Mouse (Mus musculus): ENCODE measurements around the gene Mrtfb.

DNA sequence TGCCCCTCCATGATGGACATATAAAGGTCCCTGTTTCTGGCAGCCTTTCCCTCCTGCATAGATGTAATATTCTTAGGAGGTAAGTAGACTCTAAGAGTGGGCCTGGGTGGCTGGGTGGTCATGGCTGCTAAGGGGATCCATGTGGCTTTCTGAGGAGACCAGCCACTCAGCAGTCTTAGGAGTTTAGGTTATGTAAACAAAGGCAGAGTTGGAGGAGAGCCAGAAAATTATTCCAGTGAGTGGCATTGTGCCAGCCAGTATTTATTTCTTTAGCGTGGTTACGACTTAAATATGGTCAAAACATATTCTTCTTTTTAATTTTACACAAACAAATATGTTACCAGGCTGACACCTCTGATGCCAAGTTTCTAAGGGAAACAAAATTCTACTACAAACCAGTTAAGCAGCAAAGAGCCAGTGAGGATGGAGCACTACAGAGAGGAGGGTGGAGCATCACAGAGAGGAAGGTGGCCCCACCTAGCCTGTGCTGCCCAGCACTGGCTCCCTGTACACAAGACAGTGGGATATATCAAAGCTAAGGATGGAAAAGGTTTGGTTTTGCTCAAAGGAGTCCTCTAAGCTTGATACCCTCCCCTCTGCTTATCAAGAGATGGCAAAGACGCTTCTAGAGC is 204.6 kb downstream of the Mrtfb start:
- TF ChIP-seq GATA1 (IDR thresholded peaks at IDR 0.05; ENCODE audit: borderline replicate concordance, low read length): no peak
- TF ChIP-seq FLI1 (IDR thresholded peaks at IDR 0.05; ENCODE audit: low read length): no peak

Data from megakaryocyte, embryonic 14.5 days (primary cell).